Mouse (Mus musculus) lung, embryonic 15.5 days (tissue): ENCODE data around the gene Mrpl58. TPM values are rescaled to one million over a fixed set of nuclear protein-coding genes. Genes with fewer than 3 reads are reported as not detected.

Source experiments
- ATAC-seq: fragments of 200-750 bp; cut with Nextera tagmentation; 2 replicates; pipeline ENCODE4 v1.8.0; 2017; ENCODE audit warnings: moderate number of reproducible peaks, borderline replicate concordance; ENCODE audit not compliant: low FRiP score, low TSS enrichment; ENCODE audit errors: extremely low read depth
- H3K27ac ChIP-seq: fragments of 300-500 bp; sonication (generic); 2 replicates; pipeline ENCODE4 v1.5.1; 2015; ENCODE audit warnings: moderate library complexity, mild to moderate bottlenecking, inconsistent platforms
- H3K27me3 ChIP-seq: fragments of 300-500 bp; sonication (generic); 2 replicates; pipeline ENCODE4 v1.6.1; 2015; ENCODE audit warnings: inconsistent platforms
- H3K36me3 ChIP-seq: fragments of 300-500 bp; sonication (generic); 2 replicates; pipeline ENCODE4 v1.6.1; 2015; ENCODE audit warnings: inconsistent platforms
- H3K4me1 ChIP-seq: fragments of 300-500 bp; sonication (generic); 2 replicates; pipeline ENCODE4 v1.6.1; 2015; ENCODE audit warnings: inconsistent platforms
- H3K4me2 ChIP-seq: fragments of 300-500 bp; sonication (generic); 2 replicates; pipeline ENCODE4 v1.6.1; 2015; ENCODE audit warnings: inconsistent platforms, mild to moderate bottlenecking, moderate library complexity
- H3K4me3 ChIP-seq: fragments of 300-500 bp; sonication (generic); 2 replicates; pipeline ENCODE4 v1.5.1; 2015; ENCODE audit warnings: mild to moderate bottlenecking, inconsistent platforms
- H3K9ac ChIP-seq: fragments of 300-500 bp; sonication (generic); 2 replicates; pipeline ENCODE4 v1.6.1; 2015; ENCODE audit warnings: inconsistent platforms
- H3K9me3 ChIP-seq: fragments of 300-500 bp; sonication (generic); 2 replicates; pipeline ENCODE4 v1.6.1; 2016; ENCODE audit warnings: inconsistent platforms
- WGBS: fragments of 180-500 bp; shearing (Covaris S2); methylation state at CpG from one replicate; pipeline ENCODE4 v1.1.7; 2015; 5-methylcytosine and 5-hydroxymethylcytosine counted together
- polyA plus RNA-seq: library from polyadenylated mRNA; unstranded; fragments of >200 nt; fragmentation: Nextera tagmentation; extraction: Ambion mirVana; gene quantifications from 2 replicates; pipeline ENCODE4 v1.2.1, GENCODE M21; 2015

Gene Mrpl58
- polyA plus RNA-seq, 1 experiment from 2014 or later, result 204 TPM

- peak; percentile 97 for ATAC-seq
- Histone ChIP-seq H3K4me2 (peak within 1 kb of the TSS; percentile 93), H3K9ac (peak within 1 kb of the TSS; percentile 97), H3K36me3 (peaks cover 26% of the 10 kb centered on the region), H3K4me3 (peak within 1 kb of the TSS; percentile 96), H3K27ac (peak within 1 kb of the TSS; percentile 91), H3K9me3 (no peaks in the 10 kb centered on the region), H3K4me1 (peaks cover 32% of the 10 kb centered on the region), H3K27me3 (no peaks in the 10 kb centered on the region)
- under 1% methylated on average over 53 of the region's 56 CpGs for WGBS
Observed at GRCm38 (mm10) chr11:115419531-115420237, 16.1 kb downstream of the Mrpl58 start, which contains the start of the genes Atp5h and Kctd2. TSS of gene Atp5h (minus strand) at chr11:115419962. TSS of gene Kctd2 (plus strand) at chr11:115420128.

- WGBS, result 1% methylated on average over 37 of the region's 45 CpGs
- Histone ChIP-seq H3K36me3 (peaks cover 19% of the 10 kb centered on the region), H3K27ac (peak overlapping the region; percentile 91), H3K9ac (peak overlapping the region; percentile 97), H3K4me1 (peaks cover 32% of the 10 kb centered on the region), H3K4me3 (peak overlapping the region; percentile 96), H3K27me3 (no peaks in the 10 kb centered on the region), H3K9me3 (no peaks in the 10 kb centered on the region), H3K4me2 (peak overlapping the region; percentile 93)
- ATAC-seq, result peak; percentile 74
Observed at GRCm38 (mm10) chr11:115420336-115421190, 17.0 kb downstream of the Mrpl58 start.

GRCm38 (mm10) chr11:115421328-115421727, 17.8 kb downstream of the Mrpl58 start:
- Histone ChIP-seq H3K36me3 (peaks cover 11% of the 10 kb centered on the region), H3K9ac (0 out of 2 replicates have a peak overlapping the region, but pooled peaks have one; percentile 97), H3K4me1 (peaks cover 32% of the 10 kb centered on the region), H3K27ac (no peak overlapping the region), H3K4me2 (peak overlapping the region; percentile 93), H3K27me3 (no peaks in the 10 kb centered on the region), H3K9me3 (no peaks in the 10 kb centered on the region), H3K4me3 (peak overlapping the region; percentile 96)
- no peak for ATAC-seq
- WGBS, result 57% methylated on average over 1 of the region's 1 CpGs

- ATAC-seq, result no peak
- WGBS, result 82% methylated on average over 16 of the region's 16 CpGs
- Histone ChIP-seq H3K9ac (no peak overlapping the region), H3K4me1 (peaks cover 32% of the 10 kb centered on the region), H3K4me3 (no peak overlapping the region), H3K27ac (no peak overlapping the region), H3K36me3 (peaks cover 11% of the 10 kb centered on the region), H3K27me3 (no peaks in the 10 kb centered on the region), H3K9me3 (no peaks in the 10 kb centered on the region), H3K4me2 (no peak overlapping the region)
Observed at GRCm38 (mm10) chr11:115421972-115422371, 18.4 kb downstream of the Mrpl58 start.

- Histone ChIP-seq H3K27me3 (no peaks in the 10 kb centered on the region), H3K36me3 (peaks cover 18% of the 10 kb centered on the region), H3K27ac (no peak overlapping the region), H3K4me2 (no peak overlapping the region), H3K9ac (no peak overlapping the region), H3K4me3 (no peak overlapping the region), H3K9me3 (no peaks in the 10 kb centered on the region), H3K4me1 (peaks cover 36% of the 10 kb centered on the region)
- WGBS, result 81% methylated on average over 3 of the region's 3 CpGs
- no peak for ATAC-seq
Observed at GRCm38 (mm10) chr11:115423091-115423490, 19.5 kb downstream of the Mrpl58 start.

GRCm38 (mm10) chr11:115424666-115425065, 21.1 kb downstream of the Mrpl58 start:
- Histone ChIP-seq H3K27ac (no peak overlapping the region), H3K9ac (no peak overlapping the region), H3K9me3 (no peaks in the 10 kb centered on the region), H3K4me3 (no peak overlapping the region), H3K4me2 (no peak overlapping the region), H3K36me3 (peaks cover 29% of the 10 kb centered on the region), H3K4me1 (peaks cover 25% of the 10 kb centered on the region), H3K27me3 (no peaks in the 10 kb centered on the region)
- ATAC-seq, result no peak
- WGBS, result 82% methylated on average over 7 of the region's 7 CpGs

- no peak overlapping the region for H3K4me2 ChIP-seq
- no peaks in the 10 kb centered on the region for H3K27me3 ChIP-seq
- H3K9ac ChIP-seq, result no peak overlapping the region
- H3K4me3 ChIP-seq, result no peak overlapping the region
- 87% methylated on average over 6 of the region's 6 CpGs for WGBS
- peaks cover 24% of the 10 kb centered on the region for H3K4me1 ChIP-seq
- no peak overlapping the region for H3K27ac ChIP-seq
- no peak for ATAC-seq
- peaks cover 39% of the 10 kb centered on the region for H3K36me3 ChIP-seq
- no peaks in the 10 kb centered on the region for H3K9me3 ChIP-seq
Observed at GRCm38 (mm10) chr11:115425671-115426070, 22.1 kb downstream of the Mrpl58 start.

- peak; percentile 65; the same call in 1 of the 2 replicates for ATAC-seq
- Histone ChIP-seq H3K4me2 (peak overlapping the region; percentile 25), H3K4me3 (no peak overlapping the region), H3K27ac (peak overlapping the region; percentile 57), H3K27me3 (no peaks in the 10 kb centered on the region), H3K9me3 (no peaks in the 10 kb centered on the region), H3K36me3 (peaks cover 57% of the 10 kb centered on the region), H3K4me1 (peaks cover 10% of the 10 kb centered on the region), H3K9ac (no peak overlapping the region)
- 33% methylated on average over 20 of the region's 20 CpGs for WGBS
Observed at GRCm38 (mm10) chr11:115427482-115428331, 24.2 kb downstream of the Mrpl58 start.

- Histone ChIP-seq H3K4me1 (peaks cover 10% of the 10 kb centered on the region), H3K9ac (no peak overlapping the region), H3K27me3 (no peaks in the 10 kb centered on the region), H3K4me3 (no peak overlapping the region), H3K27ac (no peak overlapping the region), H3K36me3 (peaks cover 56% of the 10 kb centered on the region), H3K4me2 (no peak overlapping the region), H3K9me3 (no peaks in the 10 kb centered on the region)
- 80% methylated on average over 7 of the region's 7 CpGs for WGBS
- no peak for ATAC-seq
Observed at GRCm38 (mm10) chr11:115429307-115429706, 25.8 kb downstream of the Mrpl58 start.

GRCm38 (mm10) chr11:115430561-115430960, 27.0 kb downstream of the Mrpl58 start:
- no peak for ATAC-seq
- Histone ChIP-seq H3K4me2 (no peak overlapping the region), H3K4me3 (no peak overlapping the region), H3K4me1 (peaks cover 16% of the 10 kb centered on the region), H3K27ac (no peak overlapping the region), H3K9ac (no peak overlapping the region), H3K27me3 (no peaks in the 10 kb centered on the region), H3K9me3 (no peaks in the 10 kb centered on the region), H3K36me3 (peaks cover 51% of the 10 kb centered on the region)
- 93% methylated on average over 6 of the region's 6 CpGs for WGBS

- Histone ChIP-seq H3K27me3 (no peaks in the 10 kb centered on the region), H3K9ac (no peak overlapping the region), H3K27ac (no peak overlapping the region), H3K4me2 (no peak overlapping the region), H3K36me3 (peaks cover 39% of the 10 kb centered on the region), H3K9me3 (no peaks in the 10 kb centered on the region), H3K4me3 (no peak overlapping the region), H3K4me1 (peaks cover 17% of the 10 kb centered on the region)
- no peak for ATAC-seq
- 53% methylated on average over 4 of the region's 4 CpGs for WGBS
Observed at GRCm38 (mm10) chr11:115432814-115433213, 29.3 kb downstream of the Mrpl58 start.
